Mouse (Mus musculus) heart, postnatal 36 days (tissue): ENCODE measurements around the gene Tnni2. TPM values are rescaled to one million over a fixed set of nuclear protein-coding genes. Genes with fewer than 3 reads are reported as not detected.
"Not testable (repeated sequence)": the region's sequence is repeated elsewhere in the genome, so short reads cannot be mapped to it uniquely, and the experiment has no call there.

ENCODE experiments used
- DNase-seq, 2 experiments: peaks; one replicate each; pipeline ENCODE4 v3.0.0; 2021 to 2022
- intact Hi-C: fragments of 180-260 bp; cut with DNase I; formaldehyde crosslinking; loops from one replicate; pipeline ENCODE4 v1.15.1; 2025
- total RNA-seq, 2 experiments: library from RNA; stranded (reverse); gene quantifications; 2 replicates each; pipeline ENCODE4 v1.2.3; 2021

Tnni2 gene
- 1 to 10 TPM; 1.6 to 3.4 TPM for total RNA-seq

GRCm38 (mm10) chr7:142441585-142441984, at the start of gene Tnni2:
Gene Tnni2, plus strand, starts transcription at chr7:142441808.
- no peak for DNase-seq
- intact Hi-C loops, result no loop called here

GRCm38 (mm10) chr7:142393191-142393590, 48.4 kb upstream of the Tnni2 start:
- intact Hi-C loops, result no loop called here
- no peak for DNase-seq

GRCm38 (mm10) chr7:142394261-142395190, 47.1 kb upstream of the Tnni2 start:
- no peak for DNase-seq
- intact Hi-C loops, result no loop called here

- DNase-seq, result no peak
- intact Hi-C loops, result no loop called here
Observed at GRCm38 (mm10) chr7:142395472-142395871, 46.1 kb upstream of the Tnni2 start.

GRCm38 (mm10) chr7:142396611-142397010, 45.0 kb upstream of the Tnni2 start:
- DNase-seq, result no peak
- intact Hi-C loops, result loop anchor here (2.0 kb wide), 1 partner anchor 16 kb away; no protein-coding TSS in a partner anchor

GRCm38 (mm10) chr7:142398052-142398451, 43.6 kb upstream of the Tnni2 start:
- no peak for DNase-seq
- intact Hi-C loops, result no loop called here

GRCm38 (mm10) chr7:142399250-142399649, 42.4 kb upstream of the Tnni2 start:
- intact Hi-C loops, result no loop called here
- no peak for DNase-seq

GRCm38 (mm10) chr7:142400112-142400749, 41.4 kb upstream of the Tnni2 start:
- DNase-seq, result no peak
- intact Hi-C loops, result no loop called here

GRCm38 (mm10) chr7:142400750-142401142, 40.9 kb upstream of the Tnni2 start:
- no peak for DNase-seq

GRCm38 (mm10) chr7:142403591-142403990, 38.0 kb upstream of the Tnni2 start:
- no peak for DNase-seq
- intact Hi-C loops, result no loop called here

More at GRCm38 (mm10) chr7:142400750-142401142, 40.9 kb upstream of the Tnni2 start:
- intact Hi-C loops, result no loop called here

GRCm38 (mm10) chr7:142405134-142405533, 36.5 kb upstream of the Tnni2 start:
- intact Hi-C loops, DNase-seq: not testable (repeated sequence)

- no peak for DNase-seq
- intact Hi-C loops, result no loop called here
Observed at GRCm38 (mm10) chr7:142407935-142408334, 33.7 kb upstream of the Tnni2 start.

GRCm38 (mm10) chr7:142408686-142409085, 32.9 kb upstream of the Tnni2 start:
- intact Hi-C loops, result no loop called here
- no peak for DNase-seq

- no peak for DNase-seq
- intact Hi-C loops, result no loop called here
Observed at GRCm38 (mm10) chr7:142409603-142410002, 32.0 kb upstream of the Tnni2 start.

- intact Hi-C loops, result loop anchor here (2.0 kb wide), 1 partner anchor 16 kb away; no protein-coding TSS in a partner anchor
- no peak for DNase-seq
Observed at GRCm38 (mm10) chr7:142413285-142413684, 28.3 kb upstream of the Tnni2 start.

- no peak for DNase-seq
- intact Hi-C loops, result no loop called here
Observed at GRCm38 (mm10) chr7:142415314-142415713, 26.3 kb upstream of the Tnni2 start.

GRCm38 (mm10) chr7:142416225-142416624, 25.4 kb upstream of the Tnni2 start:
- DNase-seq, result peak in 1 of 2 experiments; percentile 5
- intact Hi-C loops, result no loop called here

- intact Hi-C loops, result no loop called here
- DNase-seq, result no peak
Observed at GRCm38 (mm10) chr7:142418027-142418426, 23.6 kb upstream of the Tnni2 start.

- no peak for DNase-seq
- intact Hi-C loops, result no loop called here
Observed at GRCm38 (mm10) chr7:142418679-142419078, 22.9 kb upstream of the Tnni2 start.

GRCm38 (mm10) chr7:142419887-142420286, 21.7 kb upstream of the Tnni2 start:
- intact Hi-C loops, result no loop called here
- no peak for DNase-seq

GRCm38 (mm10) chr7:142421826-142422225, 19.8 kb upstream of the Tnni2 start:
- DNase-seq, result no peak
- intact Hi-C loops, result no loop called here
